Mouse (Mus musculus): ENCODE data around the gene Gm35549. TPM values are rescaled to one million over a fixed set of nuclear protein-coding genes. Genes with fewer than 3 reads are reported as not detected.
A peak's percentile ranks its signal among the peaks of the same experiment; 100 is the strongest.
"Not testable (repeated sequence)": the region's sequence is repeated elsewhere in the genome, so short reads cannot be mapped to it uniquely, and the experiment has no call there.

Gm35549 gene
- polyA plus RNA-seq, 1 experiment: not detected

DNA sequence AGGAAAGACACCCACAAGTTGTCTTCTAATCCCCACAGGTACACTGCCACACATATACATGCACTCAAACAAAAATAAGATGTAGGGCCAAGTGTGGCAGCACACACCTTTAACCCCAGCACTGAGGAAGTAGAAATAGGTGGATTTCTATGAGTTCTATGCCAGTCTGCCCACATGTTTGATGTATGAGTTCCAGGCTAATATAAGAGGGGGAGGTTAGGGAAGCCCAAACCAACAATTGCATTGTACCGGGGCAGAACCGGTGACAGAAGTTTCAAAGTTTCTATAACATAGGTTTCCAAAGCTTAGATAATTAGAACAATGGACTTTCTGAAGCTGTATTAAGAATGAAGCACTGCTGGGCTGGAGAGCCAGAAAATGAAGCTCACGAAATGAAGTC, 21.0 kb upstream of the Gm35549 start:
- no peak overlapping the region for H3K27ac ChIP-seq (ENCODE audit: control insufficient read depth, insufficient read depth, low read depth, low read length, poor library complexity)
- H3K4me1 ChIP-seq (ENCODE audit: control insufficient read depth, insufficient read depth, low read length): no peaks in the 10 kb centered on the region
- no peak for TF ChIP-seq CTCF (IDR thresholded peaks at IDR 0.05; ENCODE audit: control insufficient read depth, insufficient read depth, low read length)
- no peak for TF ChIP-seq POLR2A (IDR thresholded peaks at IDR 0.05; ENCODE audit: borderline replicate concordance, control insufficient read depth, low read depth, low read length)
- peak overlapping the region; percentile 55 for H3K4me3 ChIP-seq (replicated peaks; ENCODE audit: control insufficient read depth, low read depth, low read length)
- 57% methylated on average over 3 of the region's 3 CpGs for WGBS

DNA sequence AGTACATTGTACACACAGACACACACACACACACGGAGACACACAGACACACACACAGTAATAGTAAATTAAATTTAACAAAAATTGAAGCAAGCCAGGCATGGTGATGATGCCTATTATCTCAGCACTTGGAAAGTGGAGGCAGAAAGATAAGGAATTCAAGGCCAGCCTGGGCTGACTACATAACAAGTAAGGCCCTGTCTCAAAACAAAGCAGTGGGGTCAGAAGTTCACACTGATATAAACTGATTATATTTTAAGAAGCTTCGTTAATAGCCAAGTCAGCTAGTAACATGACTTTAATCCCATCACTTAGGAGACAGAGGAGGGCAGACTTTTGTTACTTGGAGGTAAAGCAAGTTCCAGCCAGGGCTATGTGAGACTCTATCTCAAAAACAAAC, 19.9 kb upstream of the Gm35549 start:
- no peak overlapping the region for H3K27ac ChIP-seq (ENCODE audit: control insufficient read depth, insufficient read depth, low read depth, low read length, poor library complexity)
- no peak overlapping the region for H3K4me3 ChIP-seq (replicated peaks; ENCODE audit: control insufficient read depth, low read depth, low read length)
- no peak for TF ChIP-seq CTCF (IDR thresholded peaks at IDR 0.05; ENCODE audit: control insufficient read depth, insufficient read depth, low read length)
- no peak for TF ChIP-seq POLR2A (IDR thresholded peaks at IDR 0.05; ENCODE audit: borderline replicate concordance, control insufficient read depth, low read depth, low read length)
- 84% methylated on average over 2 of the region's 2 CpGs for WGBS
- no peaks in the 10 kb centered on the region for H3K4me1 ChIP-seq (ENCODE audit: control insufficient read depth, insufficient read depth, low read length)

DNA sequence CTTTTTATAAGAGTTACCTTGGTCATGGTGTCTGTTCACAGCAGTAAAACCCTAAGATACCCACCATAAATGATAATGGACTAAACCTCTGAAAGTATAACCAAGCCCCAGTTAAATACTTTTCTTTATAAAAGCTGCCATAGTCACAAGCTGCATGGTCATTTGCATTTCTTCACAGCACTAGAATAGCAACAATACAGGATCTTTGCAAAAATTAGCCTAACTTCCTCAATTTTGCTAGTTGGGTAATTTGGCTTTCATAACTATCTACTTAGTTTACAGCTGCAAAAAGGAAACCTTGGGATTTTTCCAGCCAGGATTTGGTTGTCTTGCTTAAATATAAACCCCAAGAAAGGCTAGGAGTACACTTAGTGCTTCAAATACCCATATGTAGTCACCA, 16.9 kb upstream of the Gm35549 start:
- TF ChIP-seq CTCF (IDR thresholded peaks at IDR 0.05; ENCODE audit: control insufficient read depth, insufficient read depth, low read length) (no peak), POLR2A (IDR thresholded peaks at IDR 0.05; ENCODE audit: borderline replicate concordance, control insufficient read depth, low read depth, low read length) (no peak)
- Histone ChIP-seq H3K27ac (ENCODE audit: control insufficient read depth, insufficient read depth, low read depth, low read length, poor library complexity) (no peak overlapping the region; the same call in 1 of the 2 replicates), H3K4me3 (replicated peaks; ENCODE audit: control insufficient read depth, low read depth, low read length) (no peak overlapping the region), H3K4me1 (ENCODE audit: control insufficient read depth, insufficient read depth, low read length) (no peaks in the 10 kb centered on the region)

DNA sequence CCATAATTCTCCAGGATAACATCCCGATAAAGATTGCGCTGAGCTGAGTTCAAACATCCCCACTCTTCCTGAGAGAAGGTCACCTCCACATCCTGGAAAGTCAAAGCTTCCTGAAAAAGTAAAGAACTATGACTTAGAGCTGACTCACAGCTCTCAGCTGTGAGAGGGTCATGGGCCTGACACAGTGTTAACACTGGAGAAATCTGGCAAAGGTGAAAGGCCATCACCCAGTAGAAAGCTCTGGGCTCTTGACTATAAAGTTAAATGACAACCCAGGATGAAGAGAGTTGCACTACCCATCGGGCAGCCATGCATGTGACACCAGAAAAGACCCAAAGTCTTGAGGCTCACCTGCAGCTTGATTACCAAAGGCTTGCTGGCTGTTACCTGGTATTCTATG, 12.9 kb upstream of the Gm35549 start:
- no peak for TF ChIP-seq POLR2A (IDR thresholded peaks at IDR 0.05; ENCODE audit: borderline replicate concordance, control insufficient read depth, low read depth, low read length)
- no peak for TF ChIP-seq CTCF (IDR thresholded peaks at IDR 0.05; ENCODE audit: control insufficient read depth, insufficient read depth, low read length)
- Histone ChIP-seq H3K4me1 (ENCODE audit: control insufficient read depth, insufficient read depth, low read length) (no peaks in the 10 kb centered on the region), H3K4me3 (replicated peaks; ENCODE audit: control insufficient read depth, low read depth, low read length) (no peak overlapping the region), H3K27ac (ENCODE audit: control insufficient read depth, insufficient read depth, low read depth, low read length, poor library complexity) (no peak overlapping the region)
- WGBS: 97% methylated on average over 3 of the region's 3 CpGs

DNA sequence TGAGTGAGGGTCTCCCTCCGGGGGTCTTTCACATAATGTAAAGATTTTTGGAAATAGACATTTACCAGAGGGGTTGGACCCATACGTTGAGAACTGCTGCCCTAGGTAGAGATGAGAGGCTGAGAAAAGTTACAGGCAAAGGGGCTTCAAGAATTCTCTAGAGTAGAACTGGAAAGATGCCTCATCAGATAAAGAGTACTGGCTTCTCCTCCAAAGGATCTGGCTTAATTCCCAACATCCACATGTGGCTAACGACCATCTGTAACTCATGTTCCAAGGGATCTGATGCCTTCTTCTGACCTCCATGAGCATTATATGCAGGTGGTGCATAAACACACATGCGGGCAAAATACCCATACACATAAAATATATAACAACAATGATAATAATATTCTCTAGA, 11.8 kb upstream of the Gm35549 start:
- Histone ChIP-seq H3K27ac (ENCODE audit: control insufficient read depth, insufficient read depth, low read depth, low read length, poor library complexity) (no peak overlapping the region), H3K4me3 (replicated peaks; ENCODE audit: control insufficient read depth, low read depth, low read length) (no peak overlapping the region)
- WGBS: 93% methylated on average over 4 of the region's 4 CpGs

DNA sequence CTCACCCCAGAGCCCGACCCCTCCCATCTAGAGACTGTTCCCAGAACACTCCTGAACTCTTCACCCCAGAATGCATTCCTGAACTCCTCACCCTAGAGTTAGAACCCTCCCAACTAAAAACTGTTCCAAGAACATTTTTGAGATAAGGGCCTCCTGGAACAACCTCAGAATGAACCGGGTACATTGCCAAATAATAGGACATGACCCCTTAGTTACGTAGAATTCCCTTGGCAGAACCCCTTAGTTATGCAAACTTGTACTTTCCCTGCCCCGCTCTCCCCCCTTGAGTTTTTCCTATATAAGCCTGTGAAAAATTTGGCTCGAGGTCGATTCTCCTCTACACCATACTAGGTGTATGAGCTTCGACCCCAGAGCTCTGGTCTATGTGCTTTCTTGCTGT, 11.3 kb upstream of the Gm35549 start:
- not testable (repeated sequence) for H3K4me3 ChIP-seq (replicated peaks; ENCODE audit: control insufficient read depth, low read depth, low read length); H3K4me1 ChIP-seq (ENCODE audit: control insufficient read depth, insufficient read depth, low read length); H3K27ac ChIP-seq (ENCODE audit: control insufficient read depth, insufficient read depth, low read depth, low read length, poor library complexity)
- WGBS: 93% methylated on average over 2 of the region's 7 CpGs

More for the DNA sequence above, 11.8 kb upstream of the Gm35549 start:
- TF ChIP-seq POLR2A (IDR thresholded peaks at IDR 0.05; ENCODE audit: borderline replicate concordance, control insufficient read depth, low read depth, low read length) (no peak), CTCF (IDR thresholded peaks at IDR 0.05; ENCODE audit: control insufficient read depth, insufficient read depth, low read length) (no peak)
- H3K4me1 ChIP-seq (ENCODE audit: control insufficient read depth, insufficient read depth, low read length): no peaks in the 10 kb centered on the region

DNA sequence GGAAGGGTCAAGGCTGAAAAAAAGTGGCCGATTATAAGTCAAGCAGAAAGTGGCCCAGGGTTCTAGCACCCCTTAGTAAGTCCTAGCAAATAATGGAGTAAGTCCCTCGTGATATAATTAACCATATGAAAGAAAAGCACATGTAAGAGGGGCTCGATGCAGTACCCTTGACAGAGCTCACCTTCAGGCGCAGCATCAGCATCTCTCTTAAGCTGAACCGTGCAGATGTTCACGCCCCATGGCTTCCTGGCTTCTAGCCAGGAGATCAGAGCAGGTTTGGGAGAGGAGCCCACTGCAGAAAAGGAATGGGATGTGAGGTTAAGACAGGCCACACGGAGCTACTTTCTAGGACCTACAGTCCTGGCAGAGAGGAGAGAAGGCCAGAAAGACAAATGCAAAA, 10.7 kb upstream of the Gm35549 start:
- WGBS: 91% methylated on average over 7 of the region's 7 CpGs
- H3K4me3 ChIP-seq (replicated peaks; ENCODE audit: control insufficient read depth, low read depth, low read length): no peak overlapping the region
- H3K4me1 ChIP-seq (ENCODE audit: control insufficient read depth, insufficient read depth, low read length): no peaks in the 10 kb centered on the region
- TF ChIP-seq POLR2A (IDR thresholded peaks at IDR 0.05; ENCODE audit: borderline replicate concordance, control insufficient read depth, low read depth, low read length): no peak
- no peak overlapping the region for H3K27ac ChIP-seq (ENCODE audit: control insufficient read depth, insufficient read depth, low read depth, low read length, poor library complexity)

DNA sequence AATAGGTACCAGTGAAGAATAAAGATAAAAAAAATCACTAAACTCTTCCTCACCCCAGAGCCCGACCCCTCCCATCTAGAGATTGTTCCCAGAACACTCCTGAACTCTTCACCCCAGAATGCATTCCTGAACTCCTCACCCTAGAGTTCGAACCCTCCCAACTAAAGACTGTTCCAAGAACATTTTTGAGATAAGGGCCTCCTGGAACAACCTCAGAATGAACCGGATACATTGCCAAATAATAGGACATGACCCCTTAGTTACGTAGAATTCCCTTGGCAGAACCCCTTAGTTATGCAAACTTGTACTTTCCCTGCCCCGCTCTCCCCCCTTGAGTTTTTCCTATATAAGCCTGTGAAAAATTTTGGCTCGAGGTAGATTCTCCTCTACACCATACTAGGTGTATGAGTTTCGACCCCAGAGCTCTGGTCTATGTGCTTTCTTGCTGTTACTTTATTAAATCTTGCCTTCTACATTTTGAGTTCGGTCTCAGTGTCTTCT, 4.0 kb upstream of the Gm35549 start:
- H3K4me3 ChIP-seq (replicated peaks; ENCODE audit: control insufficient read depth, low read depth, low read length); H3K4me1 ChIP-seq (ENCODE audit: control insufficient read depth, insufficient read depth, low read length); H3K27ac ChIP-seq (ENCODE audit: control insufficient read depth, insufficient read depth, low read depth, low read length, poor library complexity): not testable (repeated sequence)
- WGBS: 88% methylated on average over 8 of the region's 8 CpGs

DNA sequence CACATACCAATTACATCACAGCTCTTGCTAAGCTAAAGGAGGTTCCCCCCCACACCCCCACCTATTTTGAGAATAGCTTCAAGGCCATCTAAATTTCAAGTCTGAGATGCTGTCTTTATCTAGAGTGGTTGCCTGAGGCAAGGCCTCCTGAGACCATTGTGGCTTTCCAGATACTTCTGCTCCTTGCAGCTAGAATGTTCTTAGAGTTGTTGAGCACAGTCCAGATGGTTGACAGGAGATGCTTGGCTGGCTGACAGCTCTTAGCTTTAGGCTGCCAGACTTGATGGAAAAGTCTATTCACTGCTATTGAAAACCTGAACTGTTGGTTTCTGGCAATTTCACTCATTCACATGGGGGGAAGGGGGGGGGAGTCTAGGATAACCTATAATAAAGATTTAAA, 2.3 kb upstream of the Gm35549 start:
- Histone ChIP-seq H3K4me3 (replicated peaks; ENCODE audit: control insufficient read depth, low read depth, low read length) (no peak overlapping the region), H3K4me1 (ENCODE audit: control insufficient read depth, insufficient read depth, low read length) (no peaks in the 10 kb centered on the region), H3K27ac (ENCODE audit: control insufficient read depth, insufficient read depth, low read depth, low read length, poor library complexity) (no peak overlapping the region)
- TF ChIP-seq CTCF (IDR thresholded peaks at IDR 0.05; ENCODE audit: control insufficient read depth, insufficient read depth, low read length) (no peak), POLR2A (IDR thresholded peaks at IDR 0.05; ENCODE audit: borderline replicate concordance, control insufficient read depth, low read depth, low read length) (no peak)
